Mouse (Mus musculus) B cell, adult 2 months (primary cell): ENCODE data around the gene Spryd4.
"Not testable (repeated sequence)": the region's sequence is repeated elsewhere in the genome, so short reads cannot be mapped to it uniquely, and the experiment has no call there.

Experiments used
- DNase-seq, 2 experiments: peaks; one replicate each; pipeline ENCODE4 v3.0.0; 2022

Spryd4 gene

GRCm38 (mm10) chr10:128225064-128225463, 13.5 kb upstream of the Spryd4 start:
- no peak for DNase-seq

GRCm38 (mm10) chr10:128221533-128222286, 10.1 kb upstream of the Spryd4 start:
- no peak for DNase-seq

- no peak for DNase-seq
Measured at GRCm38 (mm10) chr10:128218387-128219117, 6.9 kb upstream of the Spryd4 start.

- DNase-seq, result no peak
Measured at GRCm38 (mm10) chr10:128214981-128215380, 3.4 kb upstream of the Spryd4 start.

- not testable (repeated sequence) for DNase-seq
Measured at GRCm38 (mm10) chr10:128214112-128214511, 2.5 kb upstream of the Spryd4 start.

GRCm38 (mm10) chr10:128212871-128213323, 1.3 kb upstream of the Spryd4 start:
- peak; percentile 80 to 82 for DNase-seq

- DNase-seq, result no peak
Measured at GRCm38 (mm10) chr10:128212148-128212547, 541 bp upstream of the Spryd4 start.

- DNase-seq, result no peak
Measured at GRCm38 (mm10) chr10:128210954-128211353, 653 bp downstream of the Spryd4 start.

GRCm38 (mm10) chr10:128210131-128210530, 1.5 kb downstream of the Spryd4 start:
- no peak for DNase-seq

GRCm38 (mm10) chr10:128209311-128210009, 2.1 kb downstream of the Spryd4 start:
- no peak for DNase-seq

GRCm38 (mm10) chr10:128208326-128208725, 3.3 kb downstream of the Spryd4 start:
- no peak for DNase-seq

GRCm38 (mm10) chr10:128204941-128205340, 6.7 kb downstream of the Spryd4 start:
- DNase-seq, result no peak

GRCm38 (mm10) chr10:128201856-128202255, 9.8 kb downstream of the Spryd4 start:
- DNase-seq, result no peak

GRCm38 (mm10) chr10:128194551-128195461, 16.8 kb downstream of the Spryd4 start:
- peak; percentile 29 to 44 for DNase-seq

GRCm38 (mm10) chr10:128194024-128194550, 17.5 kb downstream of the Spryd4 start, which contains the start of gene Gls2:
Gene Gls2, plus strand, starts transcription at chr10:128194457.
- DNase-seq, result peak; percentile 72 to 73

- DNase-seq, result no peak
Measured at GRCm38 (mm10) chr10:128193113-128193512, 18.5 kb downstream of the Spryd4 start.

GRCm38 (mm10) chr10:128192030-128192766, 19.4 kb downstream of the Spryd4 start:
- DNase-seq, result not testable (repeated sequence)

GRCm38 (mm10) chr10:128191472-128191871, 20.1 kb downstream of the Spryd4 start:
- DNase-seq, result no peak

- DNase-seq, result peak; percentile 76 to 80
Measured at GRCm38 (mm10) chr10:128188242-128188877, 23.2 kb downstream of the Spryd4 start.

- no peak for DNase-seq
Measured at GRCm38 (mm10) chr10:128187181-128187605, 24.4 kb downstream of the Spryd4 start.

GRCm38 (mm10) chr10:128185959-128186358, 25.6 kb downstream of the Spryd4 start:
- DNase-seq, result peak; percentile 88 to 89
